Mouse (Mus musculus) brain, embryonic 14.5 days (tissue): Measurements from ENCODE around the gene Wipi1.

Experiments
- CTCF ChIP-seq: fragments of 200-500 bp; IDR thresholded peaks from 2 replicates; pipeline ENCODE4 v1.5.1; 2012; ENCODE audit warnings: inconsistent platforms, mild to moderate bottlenecking, moderate library complexity, borderline replicate concordance; ENCODE audit not compliant: insufficient read depth, insufficient read length; ENCODE audit errors: extremely low read depth
- POLR2A ChIP-seq: fragments of 200-500 bp; IDR thresholded peaks from 2 replicates; pipeline ENCODE4 v1.6.1; 2012; ENCODE audit warnings: mild to moderate bottlenecking, inconsistent platforms, borderline replicate concordance; ENCODE audit not compliant: poor library complexity, insufficient read depth, insufficient read length, severe bottlenecking; ENCODE audit errors: extremely low read depth

- TF ChIP-seq POLR2A (no peak), CTCF (no peak)
Measured at GRCm38 (mm10) chr11:109557419-109557818, 54.3 kb downstream of the Wipi1 start.
